Mouse (Mus musculus) spleen, adult 18-20 months (tissue): ENCODE measurements at regions not wholly inside any gene's neighbourhood (a gene's known extent, or its start where the extent isn't known, plus 50 kb on each side); places are given as distances from the start of the nearest gene placed in this dataset.

Experiments used
- DNase-seq, 2 experiments: peaks; one replicate each; pipeline ENCODE4 v3.0.0; 2022; ENCODE audit warnings: mixed read lengths in 2 of 2

DNA sequence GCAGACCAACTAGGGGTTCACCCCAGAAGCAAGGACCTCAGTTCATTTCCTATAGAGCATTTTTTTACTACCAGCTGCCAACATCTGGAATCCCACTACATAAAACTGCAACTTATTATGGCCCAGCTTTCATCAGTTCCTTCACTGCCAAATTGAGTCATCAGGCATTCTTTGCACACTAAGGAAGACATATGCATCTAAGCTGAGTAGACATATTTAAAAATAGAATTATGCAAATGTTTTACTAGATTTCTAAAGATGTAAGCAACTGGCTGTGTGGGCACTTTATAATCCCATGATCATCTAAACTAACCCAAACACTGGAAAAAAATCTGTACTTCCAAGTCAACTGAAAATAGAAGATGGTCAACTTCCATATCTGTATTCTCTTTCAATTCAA, 415.9 kb upstream of the Rarb start:
- DNase-seq: no peak

DNA sequence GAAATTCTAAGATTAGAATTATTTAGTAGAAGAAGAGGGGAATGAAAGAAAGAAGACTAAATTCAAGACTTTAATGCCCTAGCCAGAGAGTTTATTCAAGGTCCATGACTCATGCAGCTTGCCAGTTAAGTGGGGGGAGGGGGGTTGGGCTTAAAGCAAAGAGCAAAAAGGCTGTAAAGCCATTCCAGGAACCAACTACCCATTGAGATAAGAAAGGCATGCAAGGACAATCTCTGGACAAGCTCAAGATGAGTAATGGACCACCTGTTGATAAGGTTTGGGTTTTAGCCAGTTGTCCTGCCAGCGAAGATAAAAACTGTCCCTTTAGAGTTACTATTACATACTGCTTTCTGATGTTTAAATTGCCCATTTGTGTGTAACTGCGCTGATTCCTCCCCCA, 392.5 kb upstream of the Rarb start:
- DNase-seq: no peak

GRCm38 (mm10) chr14:17205691-17206090, 386.7 kb upstream of the Rarb start:
- DNase-seq: no peak

DNA sequence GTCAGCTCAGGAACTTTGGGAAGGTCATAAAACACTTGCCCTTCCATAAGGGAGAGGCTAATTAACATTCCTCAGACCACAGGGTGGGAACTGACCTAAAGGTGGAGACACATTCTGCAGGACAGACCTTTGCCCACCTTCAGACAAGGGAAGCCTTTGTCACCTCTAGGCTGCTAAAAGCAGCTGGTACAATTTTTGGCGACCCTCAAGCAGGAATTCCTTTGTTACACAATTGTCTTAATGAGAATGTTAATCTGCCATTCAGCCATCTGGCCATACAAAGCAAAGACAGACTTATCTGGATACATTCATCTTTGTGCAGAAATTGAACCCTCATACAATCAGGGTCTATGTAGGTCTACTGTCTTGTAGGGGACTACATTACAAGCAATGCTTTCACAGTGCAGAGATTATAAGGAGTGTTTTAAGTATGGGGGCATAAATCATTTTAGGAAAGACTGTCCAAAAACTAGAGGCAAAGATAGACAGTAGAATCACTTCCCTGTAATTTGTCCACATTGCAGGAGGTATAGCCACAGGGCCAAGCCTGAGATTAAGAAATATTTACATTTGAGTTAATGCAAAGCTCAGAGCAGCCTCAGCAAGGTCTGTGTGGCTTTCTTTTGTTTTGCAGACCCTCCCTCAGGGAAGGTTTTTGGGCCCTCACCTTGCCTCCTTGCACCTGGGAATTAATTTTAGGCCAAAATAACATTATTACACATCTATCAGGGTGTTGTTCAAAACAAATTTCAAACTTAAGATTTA, 384.5 kb upstream of the Rarb start:
- DNase-seq: no peak

DNA sequence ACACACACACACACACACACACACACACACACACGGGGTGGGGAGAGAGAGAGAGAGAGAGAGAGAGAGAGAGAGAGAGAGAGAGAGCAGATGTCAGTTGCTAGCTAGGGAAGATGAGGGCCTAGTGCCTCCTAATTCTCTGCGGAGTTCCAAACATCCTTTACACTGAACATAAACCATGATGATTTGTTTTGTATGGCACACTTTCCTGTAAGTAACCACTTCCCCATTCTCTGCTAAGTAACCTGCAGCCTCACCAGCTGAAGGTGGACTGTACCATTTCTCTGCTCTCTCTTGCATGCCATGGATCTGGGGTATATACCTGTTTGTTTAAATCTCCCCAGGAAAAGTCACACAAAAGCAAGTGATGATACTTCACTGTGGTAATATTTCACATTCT, 374.0 kb upstream of the Rarb start:
- DNase-seq: no peak

DNA sequence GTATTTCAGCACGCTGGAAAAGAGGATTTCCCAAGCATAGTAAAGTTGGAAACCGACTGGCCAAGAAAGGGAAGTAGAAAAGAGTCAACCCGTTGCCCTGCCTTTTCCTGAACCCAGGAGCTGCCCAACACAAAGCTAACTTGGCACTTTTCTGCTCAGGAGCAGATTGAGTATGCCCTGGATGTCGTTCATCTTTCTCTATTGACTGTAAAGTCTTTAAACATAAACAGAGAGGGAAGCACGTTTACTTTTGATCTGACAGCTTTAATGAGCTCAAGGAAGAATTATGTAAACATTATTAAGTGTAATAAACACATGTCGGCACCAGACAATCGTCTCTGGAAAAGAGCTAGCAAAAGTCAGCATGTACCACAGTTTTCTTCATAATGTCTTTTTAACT, 354.3 kb upstream of the Rarb start:
- no peak for DNase-seq

DNA sequence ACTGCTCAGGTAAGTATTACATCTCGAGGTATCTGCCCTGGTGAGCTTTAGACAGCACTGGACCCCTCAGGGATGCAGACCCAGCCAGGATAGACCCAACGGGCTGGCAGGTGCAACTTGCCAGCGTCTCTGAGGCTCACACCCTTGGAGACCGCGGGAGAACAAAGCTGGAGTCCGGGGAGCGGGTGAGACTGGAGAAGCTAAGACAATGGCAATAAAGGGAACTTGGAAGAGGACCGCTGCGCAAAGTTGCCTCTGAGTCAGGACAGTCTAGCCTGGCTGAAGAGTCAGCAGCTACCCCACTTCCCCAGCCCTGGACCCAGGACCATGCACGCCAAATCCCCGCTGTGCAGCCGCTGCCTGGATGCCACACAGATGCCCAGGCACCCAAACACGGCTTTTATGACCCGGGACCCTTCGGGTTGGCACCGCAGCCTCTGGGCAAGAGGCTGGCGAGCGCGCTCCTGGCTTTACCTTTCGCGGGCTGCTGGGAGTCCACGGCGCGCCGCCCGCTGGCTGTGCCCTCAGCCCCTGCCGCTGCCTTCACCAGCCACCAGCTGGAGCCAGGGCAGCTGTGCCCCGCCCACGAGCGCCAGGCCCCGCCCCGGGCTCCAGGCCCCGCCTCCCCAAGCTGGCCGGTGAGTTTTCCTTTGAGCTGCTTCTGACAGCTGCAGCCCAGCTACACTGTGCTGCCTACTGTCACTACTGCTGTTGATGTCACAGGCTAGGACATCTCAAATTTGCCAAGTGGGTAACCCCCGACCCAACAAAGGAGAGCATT, 353.6 kb upstream of the Rarb start:
- peak in 1 of 2 experiments; percentile 6 for DNase-seq

- DNase-seq: no peak
Observed at GRCm38 (mm10) chr14:17171896-17172295, 352.9 kb upstream of the Rarb start.

- DNase-seq: no peak
Observed at GRCm38 (mm10) chr14:17158324-17158723, 339.4 kb upstream of the Rarb start.

GRCm38 (mm10) chr14:17156402-17156954, 337.5 kb upstream of the Rarb start:
- no peak for DNase-seq

DNA sequence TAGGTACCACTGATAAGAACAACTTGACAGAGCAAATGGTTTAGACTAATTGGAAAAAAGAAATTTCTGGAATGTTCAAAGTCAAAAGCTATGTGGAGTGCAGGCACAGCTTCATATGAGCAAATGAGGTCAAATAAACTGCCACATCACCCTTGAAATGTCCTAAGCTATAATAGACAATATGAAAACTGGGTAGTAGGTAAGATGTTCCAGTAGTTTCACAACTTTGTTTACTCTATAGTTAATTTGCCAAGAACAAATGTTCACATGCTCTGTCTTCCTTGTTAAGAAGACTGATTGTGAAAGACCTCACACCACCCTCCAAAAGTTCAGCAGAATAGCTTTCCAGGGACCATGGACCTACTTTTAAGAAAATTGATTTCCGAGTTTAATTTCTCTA, 301.7 kb upstream of the Rarb start:
- DNase-seq: no peak

GRCm38 (mm10) chr14:17106668-17107067, 287.7 kb upstream of the Rarb start:
- no peak for DNase-seq

- DNase-seq: no peak
Observed at GRCm38 (mm10) chr14:17102486-17102885, 283.5 kb upstream of the Rarb start.

DNA sequence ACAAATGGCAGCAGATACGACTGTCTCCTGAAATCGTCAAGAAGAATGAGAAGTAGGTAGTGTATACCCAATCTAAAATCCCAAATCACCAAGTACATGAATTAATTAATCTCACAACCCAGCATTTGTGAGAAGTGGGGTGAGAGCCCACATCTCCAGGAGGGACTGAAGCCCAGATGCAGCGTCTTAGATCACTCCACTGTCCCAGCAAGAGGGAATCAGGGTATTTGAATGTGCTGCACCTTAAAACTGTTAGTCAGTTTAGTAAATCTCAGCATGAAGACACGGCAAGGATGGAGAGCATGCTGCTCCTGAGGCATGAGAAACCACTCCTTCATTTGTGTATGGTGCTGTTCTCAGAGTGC, 271.6 kb upstream of the Rarb start:
- DNase-seq: no peak

GRCm38 (mm10) chr14:17089640-17090572, 270.9 kb upstream of the Rarb start:
- no peak for DNase-seq

- no peak for DNase-seq
Observed at GRCm38 (mm10) chr14:17089089-17089634, 270.2 kb upstream of the Rarb start.

DNA sequence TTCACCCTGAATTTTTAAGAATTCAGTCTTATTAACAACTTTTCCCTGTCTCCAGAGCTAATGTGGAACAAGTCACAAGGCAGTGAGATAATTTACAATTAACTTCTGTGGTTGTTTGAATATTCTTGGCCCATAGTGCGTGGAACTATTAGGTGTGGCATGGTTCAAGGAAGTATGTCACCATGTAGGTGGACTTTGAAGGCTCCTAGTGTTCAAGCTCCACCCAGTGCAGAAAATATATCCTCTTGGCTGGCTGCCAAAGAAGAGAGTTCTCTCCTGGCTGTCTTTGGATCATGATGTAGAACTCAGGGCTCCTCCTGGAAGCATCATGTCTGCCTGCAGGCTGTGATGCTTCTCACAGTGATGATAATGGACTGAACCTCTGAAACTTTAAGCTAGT, 268.9 kb upstream of the Rarb start:
- DNase-seq: no peak

DNA sequence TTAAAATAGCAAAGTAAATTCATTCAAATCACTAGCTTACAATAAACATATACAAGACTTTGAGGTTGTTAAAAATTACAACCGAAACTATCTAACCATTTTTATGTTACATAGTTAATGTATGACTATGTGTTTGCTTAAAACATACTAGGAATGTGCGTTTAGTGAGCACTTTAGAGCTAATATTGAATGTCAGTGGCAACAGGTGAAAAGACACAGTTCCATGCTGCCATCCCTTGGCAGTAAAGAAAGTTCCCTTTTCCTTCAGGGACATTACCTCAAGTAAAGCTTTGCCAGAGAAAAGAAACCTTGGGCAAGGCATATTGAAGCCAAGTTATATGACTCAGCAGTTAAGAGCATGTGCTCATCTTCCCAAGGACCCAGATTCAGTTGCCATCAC, 265.0 kb upstream of the Rarb start:
- no peak for DNase-seq

DNA sequence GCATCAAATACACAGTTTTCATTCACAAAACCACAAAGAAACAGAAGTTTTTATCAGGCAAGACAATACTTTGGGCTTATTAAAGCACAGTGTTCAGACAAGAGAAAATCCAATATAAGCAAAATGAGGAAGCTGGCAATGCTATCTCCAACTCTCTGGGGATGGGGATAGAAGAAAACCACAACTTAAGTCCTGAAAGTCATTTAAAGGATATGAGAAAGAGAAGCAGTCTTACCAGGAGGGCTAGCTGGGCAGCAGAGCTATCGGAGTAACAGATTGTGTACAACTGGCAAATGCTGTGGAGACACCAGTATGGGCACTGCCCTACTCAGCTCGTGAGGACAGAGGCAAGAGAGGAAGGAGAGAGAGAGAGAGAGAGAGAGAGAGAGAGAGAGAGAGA, 262.9 kb upstream of the Rarb start:
- DNase-seq: no peak

- DNase-seq: no peak
Observed at GRCm38 (mm10) chr14:17079513-17079912, 260.6 kb upstream of the Rarb start.

DNA sequence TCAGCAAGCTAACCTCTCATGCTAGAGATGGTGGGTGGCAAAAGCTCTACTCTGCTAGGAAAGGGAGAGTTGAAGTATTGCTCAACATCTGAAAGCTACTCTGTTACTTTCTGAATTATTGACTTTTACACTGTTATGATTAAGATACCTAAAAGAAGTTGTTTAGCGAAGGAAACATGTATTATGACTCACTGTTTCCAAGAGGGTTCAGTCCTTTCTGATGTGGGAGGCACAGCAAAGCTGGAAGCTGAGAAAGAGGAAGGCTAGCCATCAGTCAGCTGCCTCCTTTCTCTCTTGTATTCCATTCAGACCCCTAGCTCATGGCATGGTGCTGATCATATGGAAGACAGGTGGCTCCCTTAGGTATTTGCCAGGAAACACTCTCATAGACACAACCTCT, 242.4 kb upstream of the Rarb start:
- DNase-seq: no peak

GRCm38 (mm10) chr14:17058438-17058837, 239.5 kb upstream of the Rarb start:
- no peak for DNase-seq

- no peak for DNase-seq
Observed at GRCm38 (mm10) chr14:17057355-17057754, 238.4 kb upstream of the Rarb start.
